Mouse (Mus musculus) liver, embryonic 14.5 days (tissue): Measurements from ENCODE around the gene Dlec1. TPM values are rescaled to one million over a fixed set of nuclear protein-coding genes. Genes with fewer than 3 reads are reported as not detected.

Source experiments
- ATAC-seq: fragments of 200-750 bp; cut with Nextera tagmentation; 2 replicates; pipeline ENCODE4 v1.8.0; 2017; ENCODE audit warnings: moderate number of reproducible peaks, mild to moderate bottlenecking, moderate library complexity; ENCODE audit not compliant: insufficient read depth
- DNase-seq, 3 experiments: peaks; one replicate each; pipeline ENCODE4 v3.0.0-alpha.2; 2012 to 2013; ENCODE audit warnings: low read depth in 3 of 3, low spot score in 3 of 3
- H3K27ac ChIP-seq: fragments of 300-500 bp; sonication (generic); 2 replicates; pipeline ENCODE4 v1.5.1; 2014; ENCODE audit warnings: moderate library complexity, mild to moderate bottlenecking, control low read depth, inconsistent platforms
- H3K27me3 ChIP-seq: fragments of 300-500 bp; sonication (generic); 2 replicates; pipeline ENCODE4 v1.6.1; 2014; ENCODE audit warnings: mild to moderate bottlenecking, low read length, moderate library complexity; ENCODE audit not compliant: control insufficient read depth, insufficient read depth
- H3K36me3 ChIP-seq: fragments of 300-500 bp; sonication (generic); replicated peaks from 2 replicates; pipeline ENCODE4 v1.6.1; 2014; ENCODE audit warnings: low read depth; ENCODE audit not compliant: control insufficient read depth, insufficient read depth
- H3K4me1 ChIP-seq, 2 experiments: fragments of 200-500 bp in 1 of 2; fragments of 300-500 bp in 1 of 2; sonication (generic) in 1 of 2; replicated peaks; 2 replicates each; pipeline ENCODE4 v1.6.1; 2012 to 2014; ENCODE audit warnings: antibody characterized with exemption in 1 of 2, inconsistent platforms in 1 of 2, low read length in 1 of 2; ENCODE audit not compliant: control insufficient read depth in 2 of 2, insufficient read depth in 2 of 2
- H3K4me2 ChIP-seq: fragments of 300-500 bp; sonication (generic); 2 replicates; pipeline ENCODE4 v1.6.1; 2014; ENCODE audit warnings: low read depth, mild to moderate bottlenecking, control low read depth, moderate library complexity
- H3K4me3 ChIP-seq, 2 experiments: fragments of 200-500 bp in 1 of 2; fragments of 300-500 bp in 1 of 2; sonication (generic) in 1 of 2; 2 replicates each; pipeline ENCODE4 v1.5.1; 2012 to 2014; ENCODE audit warnings: low read depth in 2 of 2, low read length in 2 of 2, mild to moderate bottlenecking in 2 of 2, control low read depth in 1 of 2, inconsistent platforms in 1 of 2, moderate library complexity in 1 of 2; ENCODE audit not compliant: insufficient read depth in 1 of 2
- H3K9ac ChIP-seq: fragments of 300-500 bp; sonication (generic); replicated peaks from 2 replicates; pipeline ENCODE4 v1.6.1; 2014; ENCODE audit warnings: mild to moderate bottlenecking, control low read depth, moderate library complexity
- H3K9me3 ChIP-seq: fragments of 300-500 bp; sonication (generic); 2 replicates; pipeline ENCODE4 v1.6.1; 2016; ENCODE audit warnings: low read length, mixed read lengths; ENCODE audit not compliant: control insufficient read depth
- CTCF ChIP-seq: IDR thresholded peaks from 2 replicates; pipeline ENCODE4 v1.5.1; 2016; ENCODE audit warnings: antibody characterized with exemption, low read depth, control low read depth
- EP300 ChIP-seq: IDR thresholded peaks from 2 replicates; pipeline ENCODE4 v1.6.1; 2016; ENCODE audit warnings: antibody characterized with exemption, low read depth
- WGBS: fragments of 180-500 bp; shearing (Covaris S2); extraction: QIAGEN DNeasy Blood & Tissue Kit; methylation state at CpG from one replicate; pipeline ENCODE4 v1.1.7; 2014; ENCODE audit not compliant: insufficient replicate concordance; 5-methylcytosine and 5-hydroxymethylcytosine counted together
- polyA plus RNA-seq, 2 experiments: library from polyadenylated mRNA; depleted of rRNA in 1 of 2; stranded (reverse) in 1 of 2; unstranded in 1 of 2; fragments of >200 nt; fragmentation: Nextera tagmentation in 1 of 2; extraction: Ambion mirVana in 1 of 2; gene quantifications; 2 replicates each; pipeline versions ENCODE4 v1.2.1 to v1.2.3; 2012 to 2014

Dlec1 gene
- polyA plus RNA-seq, 2 experiments, result 0.04 to 0.06 TPM

DNA sequence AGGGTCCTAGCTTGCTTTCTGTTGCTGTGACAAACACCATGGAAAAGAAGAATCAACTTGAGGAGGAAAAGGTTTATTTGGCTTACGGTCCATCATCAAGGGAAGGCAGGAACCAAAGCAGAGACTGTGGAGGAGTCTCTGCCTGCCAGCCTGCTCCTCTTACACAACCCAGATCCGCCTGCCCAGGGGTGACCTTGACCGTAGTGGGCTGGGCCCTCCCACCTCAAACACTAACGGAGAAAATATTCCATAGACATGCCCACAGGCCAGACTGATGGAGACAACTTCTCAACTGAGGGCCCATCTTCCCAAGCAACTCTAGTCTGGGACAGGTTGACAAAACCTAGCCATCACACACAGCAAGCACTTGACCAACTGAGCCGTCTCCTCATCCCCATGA lies 39.8 kb downstream of the Dlec1 start:
- 61% methylated on average over 5 of the region's 5 CpGs for WGBS
- H3K27ac ChIP-seq, result no peak overlapping the region
- H3K27me3 ChIP-seq, result no peaks in the 10 kb centered on the region
- H3K4me3 ChIP-seq, result no peak overlapping the region
- H3K4me1 ChIP-seq, result no peaks in the 10 kb centered on the region
- ATAC-seq, result no peak
- TF ChIP-seq EP300 (no peak), CTCF (no peak)
- H3K9ac ChIP-seq, result no peak overlapping the region
- no peaks in the 10 kb centered on the region for H3K9me3 ChIP-seq
- DNase-seq, result no peak
- H3K4me2 ChIP-seq, result no peak overlapping the region
- no peaks in the 10 kb centered on the region for H3K36me3 ChIP-seq

DNA sequence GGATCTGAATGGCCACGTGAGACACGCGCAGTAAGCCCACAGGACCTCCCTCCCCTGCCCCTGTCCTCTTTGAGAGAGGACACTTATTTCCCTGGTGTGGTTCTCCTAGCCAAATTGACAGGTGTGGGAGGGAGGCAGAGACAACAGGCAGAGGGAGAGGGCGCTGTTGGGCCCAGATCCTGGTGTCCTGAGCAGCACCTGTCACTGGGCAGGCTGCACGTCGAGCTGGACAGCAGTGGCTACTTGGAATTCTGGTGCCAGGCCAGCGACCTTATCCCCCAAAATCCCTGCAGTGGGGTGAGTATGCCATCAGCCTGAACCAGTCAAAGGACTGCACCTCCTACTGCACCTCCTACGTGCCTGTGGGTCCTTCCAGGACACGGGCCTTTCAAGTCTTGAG lies 41.1 kb downstream of the Dlec1 start:
- ATAC-seq, result no peak
- no peaks in the 10 kb centered on the region for H3K9me3 ChIP-seq
- DNase-seq, result no peak
- H3K27me3 ChIP-seq, result no peaks in the 10 kb centered on the region
- H3K27ac ChIP-seq, result no peak overlapping the region
- H3K4me2 ChIP-seq, result no peak overlapping the region
- no peak overlapping the region for H3K9ac ChIP-seq
- TF ChIP-seq CTCF (no peak), EP300 (no peak)
- no peaks in the 10 kb centered on the region for H3K4me1 ChIP-seq
- no peak overlapping the region for H3K4me3 ChIP-seq
- H3K36me3 ChIP-seq, result no peaks in the 10 kb centered on the region
- WGBS, result 67% methylated on average over 9 of the region's 9 CpGs

DNA sequence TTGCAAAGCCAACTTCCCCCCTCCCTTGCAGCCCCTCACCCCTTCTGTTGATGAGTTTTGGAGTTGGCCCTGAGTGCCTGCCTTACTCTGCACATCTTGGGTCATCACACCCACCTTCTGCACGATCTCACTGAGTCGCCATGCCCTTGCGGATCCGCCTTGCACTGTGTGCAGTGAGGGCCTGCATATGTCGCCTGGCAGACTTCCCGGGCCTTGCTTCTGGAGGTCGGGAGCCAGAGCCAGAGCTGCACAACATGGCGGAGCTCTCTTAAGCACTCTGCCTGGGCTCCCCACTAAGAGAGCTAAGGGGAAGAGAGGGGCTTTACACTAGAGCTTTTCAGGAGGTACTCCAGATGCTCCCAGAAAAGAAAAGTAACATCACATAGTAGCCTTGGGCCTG lies 42.4 kb downstream of the Dlec1 start:
- no peak overlapping the region for H3K27ac ChIP-seq
- no peak for TF ChIP-seq CTCF
- no peak for TF ChIP-seq EP300
- H3K4me3 ChIP-seq, result no peak overlapping the region
- no peak overlapping the region for H3K9ac ChIP-seq
- ATAC-seq, result no peak
- no peaks in the 10 kb centered on the region for H3K27me3 ChIP-seq
- no peaks in the 10 kb centered on the region for H3K4me1 ChIP-seq
- no peak for DNase-seq
- H3K4me2 ChIP-seq, result no peak overlapping the region
- H3K9me3 ChIP-seq, result no peaks in the 10 kb centered on the region
- no peaks in the 10 kb centered on the region for H3K36me3 ChIP-seq
- 74% methylated on average over 8 of the region's 8 CpGs for WGBS

DNA sequence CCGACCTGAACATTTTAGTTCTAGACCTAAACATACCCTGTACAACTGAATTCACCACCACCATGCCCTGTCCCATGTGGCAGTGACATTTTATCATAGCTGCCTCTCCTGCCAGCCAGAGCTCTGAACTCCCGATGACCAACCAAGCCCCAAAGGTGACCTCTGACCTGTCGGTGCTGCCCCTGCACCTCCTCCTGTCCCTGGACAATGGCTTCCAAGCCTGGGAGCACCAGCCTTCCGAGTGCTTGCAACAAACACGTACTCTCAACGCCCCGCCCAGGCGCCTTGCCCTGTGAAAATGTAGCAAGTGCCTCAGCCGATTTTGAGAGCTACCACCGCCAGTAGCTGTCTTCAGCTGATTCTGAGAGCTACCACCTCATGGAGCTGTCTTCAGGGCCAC lies 42.9 kb downstream of the Dlec1 start:
- ATAC-seq (no peak), DNase-seq (no peak)
- no peak overlapping the region for H3K4me3 ChIP-seq
- H3K9ac ChIP-seq, result no peak overlapping the region
- no peaks in the 10 kb centered on the region for H3K4me1 ChIP-seq
- WGBS, result 53% methylated on average over 10 of the region's 10 CpGs
- no peak overlapping the region for H3K4me2 ChIP-seq
- H3K36me3 ChIP-seq, result no peaks in the 10 kb centered on the region
- no peak overlapping the region for H3K27ac ChIP-seq
- no peaks in the 10 kb centered on the region for H3K27me3 ChIP-seq
- H3K9me3 ChIP-seq, result no peaks in the 10 kb centered on the region
- TF ChIP-seq EP300, result no peak

GRCm38 (mm10) chr9:119145638-119146037 lies 43.4 kb downstream of the Dlec1 start:
- Histone ChIP-seq H3K9ac (no peak overlapping the region), H3K4me3 (no peak overlapping the region), H3K4me2 (no peak overlapping the region), H3K27me3 (no peaks in the 10 kb centered on the region), H3K36me3 (no peaks in the 10 kb centered on the region), H3K27ac (no peak overlapping the region), H3K4me1 (no peaks in the 10 kb centered on the region), H3K9me3 (no peaks in the 10 kb centered on the region)
- no peak for ATAC-seq
- DNase-seq, result no peak
- TF ChIP-seq EP300 (no peak), CTCF (no peak)
- 61% methylated on average over 6 of the region's 6 CpGs for WGBS
